Mouse (Mus musculus) G1E (cell line): ENCODE measurements around the gene Pank4.

Experiments
- CTCF ChIP-seq: IDR thresholded peaks from 2 replicates; pipeline ENCODE4 v1.5.1; 2012; ENCODE audit warnings: low read depth, low read length, inconsistent platforms, mixed read lengths
- GATA2 ChIP-seq: IDR thresholded peaks from 2 replicates; pipeline ENCODE4 v1.6.1; 2012; ENCODE audit warnings: low read depth, low read length, inconsistent platforms, borderline replicate concordance

GRCm38 (mm10) chr4:155012788-155013187, 48.9 kb downstream of the Pank4 start:
- TF ChIP-seq CTCF (peak; percentile 83), GATA2 (no peak)
